Mouse (Mus musculus) midbrain, embryonic 10.5 days (tissue): ENCODE data around the gene Arl11. TPM values are rescaled to one million over a fixed set of nuclear protein-coding genes. Genes with fewer than 3 reads are reported as not detected.

Experiments used
- DNase-seq: peaks from one replicate; pipeline ENCODE4 v3.0.0-alpha.2; 2017; ENCODE audit warnings: low spot score
- H3K27ac ChIP-seq: fragments of 300-500 bp; sonication (generic); replicated peaks from 2 replicates; pipeline ENCODE4 v1.5.1; 2016; ENCODE audit warnings: mild to moderate bottlenecking
- H3K27me3 ChIP-seq: fragments of 300-500 bp; sonication (generic); 2 replicates; pipeline ENCODE4 v1.6.1; 2016; ENCODE audit warnings: low read depth, mild to moderate bottlenecking; ENCODE audit not compliant: poor library complexity, severe bottlenecking
- H3K36me3 ChIP-seq: fragments of 300-500 bp; sonication (generic); 2 replicates; pipeline ENCODE4 v1.6.1; 2016; ENCODE audit warnings: mild to moderate bottlenecking, moderate library complexity
- H3K4me1 ChIP-seq: fragments of 300-500 bp; sonication (generic); 2 replicates; pipeline ENCODE4 v1.6.1; 2016
- H3K4me3 ChIP-seq: fragments of 300-500 bp; sonication (generic); 2 replicates; pipeline ENCODE4 v1.5.1; 2016; ENCODE audit warnings: mild to moderate bottlenecking, moderate library complexity
- H3K9me3 ChIP-seq: fragments of 300-500 bp; sonication (generic); replicated peaks from 2 replicates; pipeline ENCODE4 v1.6.1; 2016; ENCODE audit warnings: mild to moderate bottlenecking
- WGBS: fragments of 180-500 bp; shearing (Covaris S2); methylation state at CpG from one replicate; pipeline ENCODE4 v1.1.7; 2016; 5-methylcytosine and 5-hydroxymethylcytosine counted together
- polyA plus RNA-seq: library from polyadenylated mRNA; unstranded; fragments of >200 nt; fragmentation: Nextera tagmentation; extraction: Ambion mirVana; gene quantifications from 2 replicates; pipeline ENCODE4 v1.2.1, GENCODE M21; 2016

Gene Arl11
- polyA plus RNA-seq: 0.15 and 0.56 TPM in 2 replicates

DNA sequence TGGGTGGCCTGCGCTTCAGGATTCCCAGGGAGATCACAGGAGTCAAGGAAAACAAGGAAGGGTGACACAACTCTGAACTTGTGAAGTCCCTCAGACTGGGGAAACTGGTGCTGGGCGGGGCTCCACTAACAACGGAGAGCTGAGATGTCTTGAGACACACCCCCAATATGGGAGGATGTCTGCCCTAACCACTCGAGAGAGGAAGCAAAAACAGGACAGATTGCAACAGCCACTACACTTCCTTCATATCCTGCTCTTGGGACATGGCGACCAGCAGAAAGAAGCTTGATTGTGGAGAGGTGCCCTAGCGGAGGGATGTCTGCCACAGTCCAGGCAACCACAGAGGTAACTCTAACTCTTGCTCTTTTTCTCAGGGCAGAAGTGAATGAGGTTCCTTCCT, at the start of gene Arl11:
TSS of gene Arl11 (plus strand) at position 161 of the 400 bp plus-strand sequence.
- H3K36me3 ChIP-seq: no peaks in the 10 kb centered on the region
- H3K27ac ChIP-seq: 0 out of 2 replicates have a peak within 1 kb of the TSS, but pooled peaks have one; percentile 49
- DNase-seq: no peak
- no peaks in the 10 kb centered on the region for H3K27me3 ChIP-seq
- no peaks in the 10 kb centered on the region for H3K9me3 ChIP-seq
- no peak within 1 kb of the TSS for H3K4me3 ChIP-seq
- peaks cover 11% of the 10 kb centered on the region for H3K4me1 ChIP-seq
- WGBS: 76% methylated on average over 6 of the region's 6 CpGs

DNA sequence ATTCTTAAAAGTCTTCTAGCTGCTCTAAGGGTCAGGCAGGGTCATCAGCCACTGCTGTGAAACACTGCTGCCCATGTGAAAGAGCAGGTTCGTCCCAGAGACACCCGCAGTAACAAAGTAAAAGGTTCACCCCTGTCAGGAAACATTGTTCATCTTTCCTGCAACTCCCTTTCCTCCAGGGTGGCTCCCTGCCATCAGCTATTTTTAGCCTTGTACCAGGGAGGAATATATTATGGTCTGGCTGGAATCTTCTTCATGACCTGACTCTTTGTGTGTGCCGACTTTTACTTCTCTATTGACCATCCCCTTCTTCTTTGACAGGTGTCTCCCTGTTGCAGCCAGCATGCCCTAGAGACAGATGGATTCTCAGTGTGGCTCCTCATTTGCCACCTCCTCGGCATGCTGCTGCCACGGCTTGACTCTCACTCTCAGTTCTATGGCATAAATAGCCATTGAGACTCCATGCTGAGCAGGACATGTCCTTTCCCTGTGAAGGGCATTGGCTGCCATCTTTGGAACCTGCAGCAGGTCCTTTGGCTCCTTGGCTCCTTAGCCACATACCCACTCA, 41.6 kb upstream of the Arl11 start:
- DNase-seq: no peak
- Histone ChIP-seq H3K27ac (no peak overlapping the region), H3K27me3 (peaks cover 18% of the 10 kb centered on the region), H3K4me3 (no peak overlapping the region), H3K9me3 (no peaks in the 10 kb centered on the region), H3K4me1 (0 out of 2 replicates have a peak, but pooled peaks cover 5% of the 10 kb centered on the region), H3K36me3 (no peaks in the 10 kb centered on the region)
- WGBS: 73% methylated on average over 5 of the region's 5 CpGs

- H3K27me3 ChIP-seq: peaks cover 56% of the 10 kb centered on the region
- DNase-seq: peak; percentile 14
- H3K4me1 ChIP-seq: peaks cover 15% of the 10 kb centered on the region
- no peaks in the 10 kb centered on the region for H3K9me3 ChIP-seq
- H3K36me3 ChIP-seq: no peaks in the 10 kb centered on the region
- no peak overlapping the region for H3K27ac ChIP-seq
- WGBS: 10% methylated on average over 38 of the region's 38 CpGs
- peak overlapping the region; percentile 38 for H3K4me3 ChIP-seq
Measured at GRCm38 (mm10) chr14:61274414-61275198, 34.9 kb upstream of the Arl11 start.

- H3K4me3 ChIP-seq: no peak overlapping the region
- no peaks in the 10 kb centered on the region for H3K36me3 ChIP-seq
- peak; percentile 30 for DNase-seq
- 45% methylated on average over 1 of the region's 1 CpGs for WGBS
- no peak overlapping the region for H3K27ac ChIP-seq
- no peaks in the 10 kb centered on the region for H3K9me3 ChIP-seq
- peaks cover 15% of the 10 kb centered on the region for H3K4me1 ChIP-seq
- peaks cover 44% of the 10 kb centered on the region for H3K27me3 ChIP-seq
Measured at GRCm38 (mm10) chr14:61277285-61277684, 32.3 kb upstream of the Arl11 start.

DNA sequence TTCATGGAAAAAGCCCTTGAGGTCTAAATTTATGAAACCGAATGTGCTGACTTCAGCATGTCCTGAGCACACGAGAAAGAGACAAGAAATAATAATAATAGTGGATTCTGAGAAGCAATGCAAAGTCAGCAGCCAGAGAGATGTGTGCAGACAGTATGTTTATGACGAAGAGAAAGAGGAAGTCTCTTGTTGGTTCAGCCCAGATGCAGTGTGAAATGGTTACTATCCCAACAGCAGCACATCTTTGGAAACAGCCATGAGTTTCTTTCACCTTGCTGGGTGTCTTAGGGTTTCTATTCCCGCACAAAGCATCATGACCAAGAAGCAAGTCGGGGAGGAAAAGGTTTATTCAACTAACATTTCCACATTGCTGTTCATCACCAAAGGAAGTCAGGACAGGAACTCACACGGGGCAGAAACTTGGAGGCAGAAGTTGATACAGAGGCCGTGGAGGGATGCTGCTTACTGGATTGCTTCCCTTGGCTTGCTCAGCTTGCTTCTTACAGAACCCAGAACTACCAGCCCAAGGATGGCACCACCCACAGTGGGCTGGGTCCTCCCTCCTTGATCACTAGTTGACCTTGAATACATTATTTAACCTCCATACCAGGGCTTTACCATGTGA, 30.8 kb upstream of the Arl11 start:
- no peak overlapping the region for H3K27ac ChIP-seq
- no peaks in the 10 kb centered on the region for H3K9me3 ChIP-seq
- WGBS: 91% methylated on average over 7 of the region's 7 CpGs
- no peaks in the 10 kb centered on the region for H3K36me3 ChIP-seq
- H3K27me3 ChIP-seq: peaks cover 30% of the 10 kb centered on the region
- no peak overlapping the region for H3K4me3 ChIP-seq
- H3K4me1 ChIP-seq: peaks cover 15% of the 10 kb centered on the region
- no peak for DNase-seq

- H3K27me3 ChIP-seq: no peaks in the 10 kb centered on the region
- no peaks in the 10 kb centered on the region for H3K9me3 ChIP-seq
- H3K4me1 ChIP-seq: no peaks in the 10 kb centered on the region
- DNase-seq: no peak
- H3K27ac ChIP-seq: no peak overlapping the region
- 77% methylated on average over 19 of the region's 19 CpGs for WGBS
- H3K36me3 ChIP-seq: no peaks in the 10 kb centered on the region
- H3K4me3 ChIP-seq: no peak overlapping the region
Measured at GRCm38 (mm10) chr14:61288606-61289286, 20.8 kb upstream of the Arl11 start.

DNA sequence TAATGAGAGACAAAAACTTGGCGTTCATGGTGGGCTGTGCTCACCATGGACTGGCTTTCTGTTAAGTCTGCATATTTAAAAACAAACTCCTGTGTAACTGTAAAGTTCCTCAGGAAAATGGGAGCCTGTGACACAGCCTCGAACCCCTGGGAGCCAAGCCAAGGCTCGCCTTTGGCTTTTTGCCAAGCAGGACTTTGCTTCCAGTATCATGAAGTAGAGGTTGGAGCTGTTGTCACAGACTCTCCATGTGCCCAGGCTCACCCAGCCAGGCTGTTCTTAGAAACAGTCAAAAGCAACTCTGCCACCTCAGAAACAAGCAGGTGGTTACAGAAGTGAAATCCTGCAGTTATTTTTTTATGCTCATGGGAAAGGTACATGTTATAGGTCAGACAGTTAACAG, 18.9 kb upstream of the Arl11 start:
- WGBS: 80% methylated on average over 3 of the region's 3 CpGs
- Histone ChIP-seq H3K27me3 (no peaks in the 10 kb centered on the region), H3K27ac (no peak overlapping the region), H3K4me3 (no peak overlapping the region), H3K4me1 (no peaks in the 10 kb centered on the region), H3K9me3 (no peaks in the 10 kb centered on the region), H3K36me3 (no peaks in the 10 kb centered on the region)
- no peak for DNase-seq

DNA sequence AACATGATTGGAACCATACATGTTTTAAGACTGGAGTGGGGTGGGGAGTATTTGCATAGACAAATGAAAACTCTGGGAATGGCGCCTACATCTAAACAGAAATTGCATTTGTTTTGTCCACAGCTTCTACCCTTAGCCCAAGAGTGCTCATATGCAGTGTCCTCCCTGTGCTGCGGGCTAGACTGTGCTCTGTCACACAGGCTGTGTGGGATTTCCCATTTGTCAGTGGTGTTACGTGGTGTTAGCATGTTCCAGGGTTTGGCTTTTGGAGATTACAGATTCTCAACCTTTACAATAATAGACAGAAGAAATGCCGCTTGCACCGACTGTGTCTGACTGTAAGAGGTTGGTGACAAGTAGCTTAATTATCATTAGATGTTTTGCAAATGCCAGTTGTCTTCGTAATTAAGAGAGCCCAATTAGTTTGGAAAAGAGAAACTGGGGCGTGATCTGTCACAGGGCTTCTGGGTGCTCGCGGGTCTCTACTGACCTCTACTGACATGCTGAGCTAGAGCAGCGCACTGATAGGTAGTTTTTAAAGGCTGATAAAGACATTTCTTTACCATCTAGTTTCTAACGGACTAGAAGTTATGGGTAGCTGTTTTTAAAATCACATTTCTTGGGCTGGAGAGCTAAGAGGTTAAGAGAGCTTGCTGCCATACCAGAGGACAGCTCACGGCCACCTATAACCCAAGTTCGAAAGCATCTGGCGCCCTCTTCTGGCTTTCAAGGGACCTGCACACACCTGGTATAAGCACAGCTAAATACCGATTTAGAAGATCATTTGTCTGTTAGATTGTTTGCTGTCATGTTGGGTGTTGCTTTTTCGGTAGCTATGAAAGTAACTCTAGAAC, 15.4 kb upstream of the Arl11 start:
- WGBS: 53% methylated on average over 16 of the region's 16 CpGs
- Histone ChIP-seq H3K9me3 (no peaks in the 10 kb centered on the region), H3K27me3 (no peaks in the 10 kb centered on the region), H3K4me3 (0 out of 2 replicates have a peak overlapping the region, but pooled peaks have one; percentile 4), H3K4me1 (no peaks in the 10 kb centered on the region), H3K27ac (no peak overlapping the region), H3K36me3 (no peaks in the 10 kb centered on the region)
- peak; percentile 59 for DNase-seq

- Histone ChIP-seq H3K4me1 (no peaks in the 10 kb centered on the region), H3K27me3 (no peaks in the 10 kb centered on the region), H3K4me3 (0 out of 2 replicates have a peak overlapping the region, but pooled peaks have one; percentile 4), H3K36me3 (no peaks in the 10 kb centered on the region), H3K27ac (no peak overlapping the region), H3K9me3 (no peaks in the 10 kb centered on the region)
- DNase-seq: peak; percentile 71
- WGBS: 14% methylated on average over 6 of the region's 6 CpGs
Measured at GRCm38 (mm10) chr14:61294738-61295079, 14.8 kb upstream of the Arl11 start.

DNA sequence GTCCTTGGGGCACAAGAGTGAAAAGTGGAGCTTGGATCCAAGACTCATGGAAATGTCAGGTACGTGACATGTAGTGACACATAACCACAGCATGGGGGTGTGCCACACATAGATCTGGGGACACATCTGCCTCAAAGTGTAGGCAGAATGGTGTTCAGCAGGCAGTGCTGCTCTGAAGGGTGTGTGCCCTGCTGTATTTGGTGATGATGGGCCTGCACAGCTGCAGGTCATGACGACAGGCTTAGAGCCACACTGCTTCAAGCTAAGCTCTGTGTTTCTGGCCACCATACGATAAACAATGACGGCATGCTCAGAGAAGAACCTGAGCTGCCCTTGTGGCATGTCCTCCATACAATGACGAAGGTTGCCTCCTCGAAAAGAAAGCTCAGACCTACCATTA, 9.7 kb upstream of the Arl11 start:
- no peaks in the 10 kb centered on the region for H3K36me3 ChIP-seq
- H3K9me3 ChIP-seq: no peaks in the 10 kb centered on the region
- no peaks in the 10 kb centered on the region for H3K27me3 ChIP-seq
- no peak overlapping the region for H3K27ac ChIP-seq
- no peak for DNase-seq
- 91% methylated on average over 6 of the region's 6 CpGs for WGBS
- H3K4me3 ChIP-seq: no peak overlapping the region
- no peaks in the 10 kb centered on the region for H3K4me1 ChIP-seq

GRCm38 (mm10) chr14:61301323-61301722, 8.2 kb upstream of the Arl11 start:
- Histone ChIP-seq H3K9me3 (no peaks in the 10 kb centered on the region), H3K4me1 (no peaks in the 10 kb centered on the region), H3K27ac (no peak overlapping the region), H3K27me3 (no peaks in the 10 kb centered on the region), H3K36me3 (no peaks in the 10 kb centered on the region), H3K4me3 (no peak overlapping the region)
- no peak for DNase-seq
- WGBS: 67% methylated on average over 2 of the region's 2 CpGs

DNA sequence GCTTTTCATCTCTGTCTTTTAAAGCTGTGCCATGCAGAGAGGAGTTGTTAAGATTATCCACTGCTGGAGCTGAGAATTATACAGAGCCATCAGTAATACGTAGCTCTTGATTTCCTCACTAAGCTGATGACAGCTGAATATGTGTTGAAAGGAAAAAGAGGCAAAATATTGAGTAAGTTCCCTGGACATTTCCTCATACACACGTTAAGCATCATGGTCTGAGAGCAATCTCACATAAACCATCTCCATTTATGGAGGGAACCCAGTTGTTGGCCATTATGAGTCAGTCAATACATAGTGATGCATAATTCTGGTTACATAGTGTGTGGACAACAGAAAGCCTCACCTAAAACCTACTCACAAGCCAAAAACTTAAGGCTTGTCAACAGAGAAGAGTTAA, 7.1 kb upstream of the Arl11 start:
- H3K4me1 ChIP-seq: no peaks in the 10 kb centered on the region
- WGBS: 88% methylated on average over 2 of the region's 2 CpGs
- DNase-seq: no peak
- H3K9me3 ChIP-seq: no peaks in the 10 kb centered on the region
- H3K27ac ChIP-seq: no peak overlapping the region
- H3K4me3 ChIP-seq: no peak overlapping the region
- no peaks in the 10 kb centered on the region for H3K27me3 ChIP-seq
- H3K36me3 ChIP-seq: no peaks in the 10 kb centered on the region
